Mouse (Mus musculus): ENCODE measurements around the gene Trpt1. TPM values are rescaled to one million over a fixed set of nuclear protein-coding genes. Genes with fewer than 3 reads are reported as not detected.

Gene Trpt1
- 13.4 and 14.7 TPM in 2 replicates for polyA plus RNA-seq (2014; fragmentation: Nextera tagmentation; extraction: Ambion mirVana)

DNA sequence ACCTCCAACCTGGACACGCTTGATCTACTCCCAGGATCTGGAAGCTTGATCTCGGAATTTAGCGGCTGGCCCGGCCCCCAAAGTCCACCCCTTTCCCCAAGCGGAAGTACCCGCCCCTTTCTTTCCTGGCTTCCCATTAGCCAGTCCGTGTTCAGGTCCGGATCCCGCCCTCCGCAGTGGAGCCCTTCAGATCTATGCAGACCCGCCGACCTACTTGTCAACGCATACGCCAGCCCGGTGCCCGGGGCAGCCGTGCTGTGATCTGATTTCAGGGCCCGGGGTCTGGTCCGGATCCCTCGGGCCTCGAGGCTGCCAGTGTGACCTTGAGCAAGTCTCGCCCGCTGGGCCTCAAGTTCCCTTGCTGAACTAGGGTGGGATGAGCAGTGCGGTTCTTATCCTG, at the start of gene Trpt1, which contains the start of gene Nudt22:
Gene Trpt1 (plus strand): TSS at position 126 of the 400 bp plus-strand sequence.
Gene Nudt22 (minus strand): TSS at position 112 of the 400 bp plus-strand sequence.
- no peaks in the 10 kb centered on the region for H3K27me3 ChIP-seq (ENCODE audit: control insufficient read depth, insufficient read depth, low read length)
- WGBS (ENCODE audit: insufficient replicate concordance): under 1% methylated on average over 24 of the region's 24 CpGs
- peaks cover 4% of the 10 kb centered on the region; the same call in 1 of the 2 replicates for H3K9me3 ChIP-seq (replicated peaks; ENCODE audit: control insufficient read depth, low read length)
- H3K4me2 ChIP-seq: peak within 1 kb of the TSS; percentile 93
- H3K4me3 ChIP-seq (ENCODE audit: low read depth, low read length): peak within 1 kb of the TSS; percentile 67
- peak; percentile 58 for ATAC-seq (replicated peaks; ENCODE audit: insufficient number of reproducible peaks, low FRiP score, low TSS enrichment)
- H3K27ac ChIP-seq (ENCODE audit: low read depth, low read length): peak within 1 kb of the TSS; percentile 85
- peak within 1 kb of the TSS; percentile 78 for H3K9ac ChIP-seq (ENCODE audit: low read depth, low read length)
- H3K4me1 ChIP-seq (ENCODE audit: control insufficient read depth, insufficient read depth, low read length): peaks cover 22% of the 10 kb centered on the region
- peaks cover 20% of the 10 kb centered on the region for H3K36me3 ChIP-seq (ENCODE audit: control insufficient read depth, insufficient read depth, low read length)

DNA sequence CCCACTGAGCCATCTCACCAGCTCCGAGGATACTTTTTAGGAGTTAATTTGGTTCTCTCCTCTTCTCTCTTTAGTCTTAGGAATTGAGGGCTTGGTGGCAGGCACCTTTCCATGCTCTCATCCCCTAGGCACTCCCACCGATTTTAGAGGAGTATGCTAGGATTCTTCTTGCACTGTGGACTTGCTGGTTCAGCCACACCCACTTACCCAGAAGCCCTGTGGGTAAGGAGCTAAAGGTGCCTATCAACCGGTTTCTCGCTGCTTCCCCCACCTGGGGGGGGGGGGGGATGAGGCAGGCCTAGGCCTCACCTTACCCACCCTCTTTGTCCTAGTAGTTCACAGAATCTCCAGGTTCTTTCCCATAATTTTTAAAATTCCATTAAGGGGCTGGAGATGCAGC, 48.2 kb upstream of the Trpt1 start:
- Histone ChIP-seq H3K27me3 (ENCODE audit: control insufficient read depth, insufficient read depth, low read length) (no peaks in the 10 kb centered on the region), H3K4me3 (ENCODE audit: low read depth, low read length) (no peak overlapping the region), H3K9me3 (replicated peaks; ENCODE audit: control insufficient read depth, low read length) (no peaks in the 10 kb centered on the region), H3K4me2 (no peak overlapping the region), H3K27ac (ENCODE audit: low read depth, low read length) (no peak overlapping the region), H3K36me3 (ENCODE audit: control insufficient read depth, insufficient read depth, low read length) (no peaks in the 10 kb centered on the region), H3K4me1 (ENCODE audit: control insufficient read depth, insufficient read depth, low read length) (peaks cover 19% of the 10 kb centered on the region), H3K9ac (ENCODE audit: low read depth, low read length) (no peak overlapping the region)
- ATAC-seq (replicated peaks; ENCODE audit: insufficient number of reproducible peaks, low FRiP score, low TSS enrichment): no peak
- WGBS (ENCODE audit: insufficient replicate concordance): 60% methylated on average over 4 of the region's 4 CpGs

DNA sequence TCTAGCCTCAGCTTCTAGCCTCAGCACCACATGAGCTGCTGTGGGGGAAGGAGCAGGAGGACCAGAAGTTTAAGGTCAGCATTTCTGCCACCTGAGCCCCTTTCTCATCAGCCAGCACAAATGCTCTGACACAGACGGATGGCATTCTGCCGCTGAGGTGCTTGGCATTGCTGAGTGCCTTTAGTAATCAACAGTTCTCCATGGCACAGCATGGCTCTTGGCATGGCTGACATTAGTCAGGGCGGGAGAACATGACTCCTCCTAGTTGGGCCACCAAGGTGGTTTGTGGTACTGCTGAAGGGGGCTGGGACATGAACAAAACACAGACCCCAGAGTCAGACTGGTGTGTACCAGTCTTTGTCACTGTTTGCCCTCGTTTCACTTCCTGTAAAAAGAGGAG, 47.7 kb upstream of the Trpt1 start:
- no peak overlapping the region for H3K9ac ChIP-seq (ENCODE audit: low read depth, low read length)
- H3K9me3 ChIP-seq (replicated peaks; ENCODE audit: control insufficient read depth, low read length): no peaks in the 10 kb centered on the region
- H3K4me1 ChIP-seq (ENCODE audit: control insufficient read depth, insufficient read depth, low read length): peaks cover 19% of the 10 kb centered on the region
- ATAC-seq (replicated peaks; ENCODE audit: insufficient number of reproducible peaks, low FRiP score, low TSS enrichment): no peak
- H3K27me3 ChIP-seq (ENCODE audit: control insufficient read depth, insufficient read depth, low read length): no peaks in the 10 kb centered on the region
- no peaks in the 10 kb centered on the region for H3K36me3 ChIP-seq (ENCODE audit: control insufficient read depth, insufficient read depth, low read length)
- no peak overlapping the region for H3K4me3 ChIP-seq (ENCODE audit: low read depth, low read length)
- no peak overlapping the region for H3K4me2 ChIP-seq
- H3K27ac ChIP-seq (ENCODE audit: low read depth, low read length): no peak overlapping the region
- 81% methylated on average over 4 of the region's 4 CpGs for WGBS (ENCODE audit: insufficient replicate concordance)

DNA sequence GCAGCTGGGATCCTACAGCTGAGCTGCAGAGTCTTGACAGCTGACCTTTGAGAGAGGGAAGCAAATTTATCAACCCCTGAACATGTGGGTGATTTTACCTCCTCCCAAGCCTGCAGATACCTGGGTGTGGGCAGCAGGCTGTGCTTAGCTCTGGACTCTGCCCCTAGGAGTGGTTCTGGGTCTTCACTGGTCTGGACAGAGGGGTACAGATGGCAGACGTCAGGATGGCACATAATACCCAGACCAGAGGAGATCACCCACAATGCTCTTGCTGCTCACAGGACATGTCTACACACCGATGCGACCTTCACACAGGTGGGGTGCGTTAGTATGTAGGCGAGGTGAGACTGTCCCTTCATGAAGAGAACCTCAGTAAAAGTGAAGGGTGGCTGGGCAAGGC, 46.4 kb upstream of the Trpt1 start:
- no peak overlapping the region for H3K4me2 ChIP-seq
- H3K36me3 ChIP-seq (ENCODE audit: control insufficient read depth, insufficient read depth, low read length): no peaks in the 10 kb centered on the region
- ATAC-seq (replicated peaks; ENCODE audit: insufficient number of reproducible peaks, low FRiP score, low TSS enrichment): no peak
- WGBS (ENCODE audit: insufficient replicate concordance): 85% methylated on average over 5 of the region's 5 CpGs
- no peak overlapping the region for H3K27ac ChIP-seq (ENCODE audit: low read depth, low read length)
- H3K4me1 ChIP-seq (ENCODE audit: control insufficient read depth, insufficient read depth, low read length): peaks cover 20% of the 10 kb centered on the region
- no peak overlapping the region for H3K4me3 ChIP-seq (ENCODE audit: low read depth, low read length)
- H3K9me3 ChIP-seq (replicated peaks; ENCODE audit: control insufficient read depth, low read length): no peaks in the 10 kb centered on the region
- H3K27me3 ChIP-seq (ENCODE audit: control insufficient read depth, insufficient read depth, low read length): no peaks in the 10 kb centered on the region
- 0 out of 2 replicates have a peak overlapping the region, but pooled peaks have one; percentile 12 for H3K9ac ChIP-seq (ENCODE audit: low read depth, low read length)

DNA sequence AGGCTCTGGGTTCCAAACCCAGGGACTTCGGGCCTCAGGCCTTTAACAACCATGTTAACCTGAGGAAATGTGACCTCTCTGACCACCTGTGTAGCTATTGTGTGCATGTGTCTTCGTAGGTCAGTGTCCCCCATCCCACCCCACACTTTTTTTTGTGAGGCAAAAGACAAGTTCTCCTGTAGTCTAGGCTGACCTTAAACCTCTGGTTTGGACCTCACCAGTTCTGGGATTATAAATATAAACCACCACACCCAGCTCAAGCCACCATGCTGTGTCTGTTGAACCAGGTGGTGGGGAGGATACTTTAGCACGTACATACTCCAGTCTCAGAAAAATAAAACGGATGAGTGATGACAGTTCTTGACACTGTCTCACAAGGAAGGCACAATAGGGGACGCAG, 46.0 kb upstream of the Trpt1 start:
- H3K9me3 ChIP-seq (replicated peaks; ENCODE audit: control insufficient read depth, low read length): no peaks in the 10 kb centered on the region

DNA sequence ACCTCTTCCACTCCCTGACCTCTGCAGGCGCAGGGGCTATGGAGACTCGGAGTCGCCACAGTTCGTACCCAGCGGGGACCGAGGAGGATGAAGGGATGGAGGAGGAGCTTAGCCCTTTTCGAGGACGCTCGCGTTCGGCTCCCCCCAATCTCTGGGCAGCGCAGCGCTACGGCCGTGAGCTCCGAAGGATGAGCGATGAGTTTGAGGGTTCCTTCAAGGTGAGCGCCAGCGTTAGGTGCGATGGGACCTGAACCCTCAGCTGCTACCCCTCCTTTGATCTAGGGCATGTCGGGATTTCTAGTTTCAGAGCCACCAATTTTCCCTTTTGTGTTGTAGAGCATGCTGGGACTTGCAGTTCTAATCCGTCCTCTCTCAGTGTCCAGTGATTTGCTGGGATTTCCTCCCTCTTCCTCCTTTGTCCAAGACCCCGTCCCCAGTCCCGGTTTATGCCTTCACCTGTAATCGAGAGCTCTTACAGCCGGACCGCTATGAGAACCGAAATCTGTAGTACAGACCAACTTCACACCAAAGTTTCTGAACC, 45.2 kb upstream of the Trpt1 start:
- peak overlapping the region; percentile 83 for H3K9ac ChIP-seq (ENCODE audit: low read depth, low read length)
- under 1% methylated on average over 28 of the region's 28 CpGs for WGBS (ENCODE audit: insufficient replicate concordance)
- peak; percentile 5; the same call in 1 of the 2 replicates for ATAC-seq (replicated peaks; ENCODE audit: insufficient number of reproducible peaks, low FRiP score, low TSS enrichment)

More for the DNA sequence above, 46.0 kb upstream of the Trpt1 start:
- peak overlapping the region; percentile 94 for H3K4me2 ChIP-seq
- H3K4me1 ChIP-seq (ENCODE audit: control insufficient read depth, insufficient read depth, low read length): peaks cover 22% of the 10 kb centered on the region
- peak overlapping the region; percentile 70 for H3K4me3 ChIP-seq (ENCODE audit: low read depth, low read length)
- no peaks in the 10 kb centered on the region for H3K27me3 ChIP-seq (ENCODE audit: control insufficient read depth, insufficient read depth, low read length)
- peak overlapping the region; percentile 83; the same call in 1 of the 2 replicates for H3K9ac ChIP-seq (ENCODE audit: low read depth, low read length)
- no peak for ATAC-seq (replicated peaks; ENCODE audit: insufficient number of reproducible peaks, low FRiP score, low TSS enrichment)
- H3K27ac ChIP-seq (ENCODE audit: low read depth, low read length): peak overlapping the region; percentile 96; the same call in 1 of the 2 replicates
- 58% methylated on average over 5 of the region's 5 CpGs for WGBS (ENCODE audit: insufficient replicate concordance)
- 0 out of 2 replicates have a peak, but pooled peaks cover 3% of the 10 kb centered on the region for H3K36me3 ChIP-seq (ENCODE audit: control insufficient read depth, insufficient read depth, low read length)

DNA sequence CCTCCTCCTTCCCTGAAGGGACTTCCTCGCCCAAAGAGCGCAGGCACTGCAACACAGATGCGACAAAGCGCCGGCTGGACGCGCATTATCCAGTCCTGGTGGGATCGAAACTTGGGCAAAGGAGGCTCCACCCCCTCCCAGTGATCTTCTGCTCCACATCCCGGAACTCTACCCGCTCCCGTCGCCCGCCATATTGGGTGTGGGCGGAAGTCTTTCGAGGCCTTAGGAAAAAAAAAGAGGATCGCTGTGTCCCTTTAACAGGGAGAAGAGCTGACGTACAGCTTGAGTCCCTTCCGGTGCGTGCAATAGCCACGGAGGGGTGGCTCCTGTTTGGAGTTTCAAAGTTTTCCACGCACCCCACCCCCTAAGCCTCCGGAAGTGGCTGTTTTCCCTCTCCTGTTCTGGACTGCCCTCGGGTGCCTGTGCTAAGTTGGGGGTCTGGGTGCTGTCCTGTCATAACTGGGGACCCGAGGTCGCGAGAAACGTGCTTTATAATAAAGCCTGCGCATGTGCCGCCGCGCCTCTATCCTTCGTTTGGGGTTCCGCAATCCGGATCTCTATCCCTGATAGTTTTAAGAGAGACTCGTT, 44.5 kb upstream of the Trpt1 start:
- Histone ChIP-seq H3K9me3 (replicated peaks; ENCODE audit: control insufficient read depth, low read length) (no peaks in the 10 kb centered on the region), H3K4me3 (ENCODE audit: low read depth, low read length) (peak overlapping the region; percentile 70), H3K4me1 (ENCODE audit: control insufficient read depth, insufficient read depth, low read length) (peaks cover 32% of the 10 kb centered on the region), H3K4me2 (peak overlapping the region; percentile 94), H3K27ac (ENCODE audit: low read depth, low read length) (peak overlapping the region; percentile 96), H3K36me3 (ENCODE audit: control insufficient read depth, insufficient read depth, low read length) (peaks cover 7% of the 10 kb centered on the region), H3K27me3 (ENCODE audit: control insufficient read depth, insufficient read depth, low read length) (no peaks in the 10 kb centered on the region), H3K9ac (ENCODE audit: low read depth, low read length) (peak overlapping the region; percentile 83)
- WGBS (ENCODE audit: insufficient replicate concordance): 0% methylated on average over 35 of the region's 35 CpGs
- peak; percentile 70 for ATAC-seq (replicated peaks; ENCODE audit: insufficient number of reproducible peaks, low FRiP score, low TSS enrichment)

More for the DNA sequence above, 45.2 kb upstream of the Trpt1 start:
- Histone ChIP-seq H3K9me3 (replicated peaks; ENCODE audit: control insufficient read depth, low read length) (no peaks in the 10 kb centered on the region), H3K27ac (ENCODE audit: low read depth, low read length) (peak overlapping the region; percentile 96), H3K4me2 (peak overlapping the region; percentile 94), H3K4me1 (ENCODE audit: control insufficient read depth, insufficient read depth, low read length) (peaks cover 29% of the 10 kb centered on the region), H3K36me3 (ENCODE audit: control insufficient read depth, insufficient read depth, low read length) (0 out of 2 replicates have a peak, but pooled peaks cover 7% of the 10 kb centered on the region), H3K4me3 (ENCODE audit: low read depth, low read length) (peak overlapping the region; percentile 70), H3K27me3 (ENCODE audit: control insufficient read depth, insufficient read depth, low read length) (no peaks in the 10 kb centered on the region)

DNA sequence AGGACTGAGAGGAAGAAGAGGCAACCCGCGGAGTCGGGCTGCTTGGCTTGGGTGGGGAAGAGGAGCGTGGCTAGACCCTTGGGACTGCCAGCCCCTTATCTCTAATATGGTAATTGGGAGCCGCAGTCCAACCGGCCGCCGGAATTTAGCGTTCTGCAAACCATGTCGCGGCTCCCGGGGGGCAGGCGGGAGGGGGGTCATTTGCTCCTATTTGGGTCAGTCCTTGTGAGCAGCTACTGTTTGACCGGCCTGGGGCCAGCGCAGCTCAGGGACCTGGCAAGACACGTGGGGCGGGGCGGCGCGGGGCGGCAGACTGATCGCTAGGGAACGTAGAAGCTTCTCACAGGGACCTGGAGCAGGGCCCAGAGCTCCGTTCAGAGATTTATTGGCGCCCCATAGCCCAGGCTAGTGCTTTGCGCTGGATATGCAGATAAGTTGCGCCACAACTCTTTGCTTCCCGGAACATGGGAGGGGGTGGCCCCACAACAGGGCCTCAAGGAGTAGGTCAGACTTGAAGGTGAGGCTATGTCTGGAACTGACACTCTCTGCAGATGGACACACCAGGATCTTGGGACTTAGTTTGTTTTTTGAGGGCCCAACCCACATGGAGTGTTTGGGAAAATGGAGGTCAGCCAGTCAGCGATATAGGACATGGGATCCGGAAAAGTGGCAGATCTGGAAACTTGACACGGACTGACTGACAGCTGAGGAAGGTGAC, 43.8 kb upstream of the Trpt1 start:
- Histone ChIP-seq H3K27me3 (ENCODE audit: control insufficient read depth, insufficient read depth, low read length) (no peaks in the 10 kb centered on the region), H3K4me3 (ENCODE audit: low read depth, low read length) (peak overlapping the region; percentile 70), H3K36me3 (ENCODE audit: control insufficient read depth, insufficient read depth, low read length) (peaks cover 11% of the 10 kb centered on the region), H3K27ac (ENCODE audit: low read depth, low read length) (peak overlapping the region; percentile 96), H3K9me3 (replicated peaks; ENCODE audit: control insufficient read depth, low read length) (no peaks in the 10 kb centered on the region), H3K4me1 (ENCODE audit: control insufficient read depth, insufficient read depth, low read length) (peaks cover 32% of the 10 kb centered on the region), H3K9ac (ENCODE audit: low read depth, low read length) (peak overlapping the region; percentile 83), H3K4me2 (peak overlapping the region; percentile 94)
- WGBS (ENCODE audit: insufficient replicate concordance): under 1% methylated on average over 31 of the region's 31 CpGs
- peak; percentile 37 for ATAC-seq (replicated peaks; ENCODE audit: insufficient number of reproducible peaks, low FRiP score, low TSS enrichment)
